Mouse (Mus musculus) lung, postnatal 10 days (tissue): Measurements from ENCODE around the gene Vmn1r90.

Experiments used
- DNase-seq: peaks from one replicate; pipeline ENCODE4 v3.0.0; 2021

The Vmn1r90 gene

GRCm38 (mm10) chr7:14563406-14563805, at the start of gene Vmn1r90:
TSS of gene Vmn1r90 (minus strand) at chr7:14563506.
- no peak for DNase-seq

GRCm38 (mm10) chr7:14593009-14593408, 29.7 kb upstream of the Vmn1r90 start:
- DNase-seq: peak; percentile 4

- DNase-seq: no peak
Measured at GRCm38 (mm10) chr7:14552284-14552683, 11.0 kb downstream of the Vmn1r90 start.

- DNase-seq: no peak
Measured at GRCm38 (mm10) chr7:14525280-14525679, 38.0 kb downstream of the Vmn1r90 start.

- no peak for DNase-seq
Measured at GRCm38 (mm10) chr7:14522636-14523035, 40.7 kb downstream of the Vmn1r90 start.

GRCm38 (mm10) chr7:14518301-14518700, 45.0 kb downstream of the Vmn1r90 start:
- no peak for DNase-seq
